Mouse (Mus musculus): ENCODE data around the gene Ahctf1. TPM values are rescaled to one million over a fixed set of nuclear protein-coding genes. Genes with fewer than 3 reads are reported as not detected.

Gene Ahctf1
- polyA plus RNA-seq, 1 experiment = 6.9 TPM

GRCm38 (mm10) chr1:179807468-179807867 lies 4.0 kb upstream of the Ahctf1 start:
- WGBS = 68% methylated on average over 4 of the region's 4 CpGs
- no peak overlapping the region for H3K4me3 ChIP-seq (replicated peaks; ENCODE audit: extremely low read depth, low read depth, low read length)
- TF ChIP-seq CTCF (IDR thresholded peaks at IDR 0.05; ENCODE audit: insufficient read depth, low read length) (no peak), POLR2A (IDR thresholded peaks at IDR 0.05; ENCODE audit: borderline replicate concordance, extremely low read depth, low read depth, low read length) (no peak)
- no peak for DNase-seq
- peaks cover 3% of the 10 kb centered on the region; the same call in 1 of the 2 replicates for H3K4me1 ChIP-seq (ENCODE audit: control insufficient read depth, insufficient read depth, low read length)

- DNase-seq = no peak
- no peak for TF ChIP-seq CTCF (IDR thresholded peaks at IDR 0.05; ENCODE audit: insufficient read depth, low read length)
- no peak for TF ChIP-seq POLR2A (IDR thresholded peaks at IDR 0.05; ENCODE audit: borderline replicate concordance, extremely low read depth, low read depth, low read length)
- H3K4me3 ChIP-seq (replicated peaks; ENCODE audit: extremely low read depth, low read depth, low read length) = no peak overlapping the region
- peaks cover 9% of the 10 kb centered on the region; the same call in 1 of the 2 replicates for H3K4me1 ChIP-seq (ENCODE audit: control insufficient read depth, insufficient read depth, low read length)
- WGBS = 89% methylated on average over 5 of the region's 5 CpGs
Measured at GRCm38 (mm10) chr1:179805751-179806150, 2.3 kb upstream of the Ahctf1 start.

- DNase-seq = no peak
- peak overlapping the region; percentile 65 for H3K4me3 ChIP-seq (replicated peaks; ENCODE audit: extremely low read depth, low read depth, low read length)
- peaks cover 9% of the 10 kb centered on the region; the same call in 1 of the 2 replicates for H3K4me1 ChIP-seq (ENCODE audit: control insufficient read depth, insufficient read depth, low read length)
- no peak for TF ChIP-seq CTCF (IDR thresholded peaks at IDR 0.05; ENCODE audit: insufficient read depth, low read length)
- no peak for TF ChIP-seq POLR2A (IDR thresholded peaks at IDR 0.05; ENCODE audit: borderline replicate concordance, extremely low read depth, low read depth, low read length)
- 36% methylated on average over 11 of the region's 11 CpGs for WGBS
Measured at GRCm38 (mm10) chr1:179804140-179804881, 831 bp upstream of the Ahctf1 start.

- Histone ChIP-seq H3K4me1 (ENCODE audit: control insufficient read depth, insufficient read depth, low read length) (peaks cover 9% of the 10 kb centered on the region; the same call in 1 of the 2 replicates), H3K4me3 (replicated peaks; ENCODE audit: extremely low read depth, low read depth, low read length) (peak within 1 kb of the TSS; percentile 65)
- no peak for TF ChIP-seq POLR2A (IDR thresholded peaks at IDR 0.05; ENCODE audit: borderline replicate concordance, extremely low read depth, low read depth, low read length)
- TF ChIP-seq CTCF (IDR thresholded peaks at IDR 0.05; ENCODE audit: insufficient read depth, low read length) = no peak
- peak; percentile 64 for DNase-seq
- 1% methylated on average over 86 of the region's 94 CpGs for WGBS
Measured at GRCm38 (mm10) chr1:179802610-179803512, 619 bp downstream of the Ahctf1 start, which contains the start of gene Gm10518. Gene Gm10518, plus strand, starts transcription at chr1:179803376.

- TF ChIP-seq POLR2A (IDR thresholded peaks at IDR 0.05; ENCODE audit: borderline replicate concordance, extremely low read depth, low read depth, low read length) (no peak), CTCF (IDR thresholded peaks at IDR 0.05; ENCODE audit: insufficient read depth, low read length) (no peak)
- Histone ChIP-seq H3K4me3 (replicated peaks; ENCODE audit: extremely low read depth, low read depth, low read length) (no peak overlapping the region), H3K4me1 (ENCODE audit: control insufficient read depth, insufficient read depth, low read length) (peaks cover 5% of the 10 kb centered on the region; the same call in 1 of the 2 replicates)
- no peak for DNase-seq
Measured at GRCm38 (mm10) chr1:179798794-179799193, 4.7 kb downstream of the Ahctf1 start.

- TF ChIP-seq CTCF (IDR thresholded peaks at IDR 0.05; ENCODE audit: insufficient read depth, low read length) (no peak), POLR2A (IDR thresholded peaks at IDR 0.05; ENCODE audit: borderline replicate concordance, extremely low read depth, low read depth, low read length) (no peak)
- WGBS = 76% methylated on average over 4 of the region's 4 CpGs
- no peak overlapping the region for H3K4me3 ChIP-seq (replicated peaks; ENCODE audit: extremely low read depth, low read depth, low read length)
- no peak for DNase-seq
- H3K4me1 ChIP-seq (ENCODE audit: control insufficient read depth, insufficient read depth, low read length) = no peaks in the 10 kb centered on the region
Measured at GRCm38 (mm10) chr1:179787281-179787680, 16.2 kb downstream of the Ahctf1 start.

- TF ChIP-seq CTCF (IDR thresholded peaks at IDR 0.05; ENCODE audit: insufficient read depth, low read length) (no peak), POLR2A (IDR thresholded peaks at IDR 0.05; ENCODE audit: borderline replicate concordance, extremely low read depth, low read depth, low read length) (no peak)
- Histone ChIP-seq H3K4me3 (replicated peaks; ENCODE audit: extremely low read depth, low read depth, low read length) (no peak overlapping the region), H3K4me1 (ENCODE audit: control insufficient read depth, insufficient read depth, low read length) (no peaks in the 10 kb centered on the region)
- no peak for DNase-seq
- 87% methylated on average over 5 of the region's 5 CpGs for WGBS
Measured at GRCm38 (mm10) chr1:179785502-179785901, 18.0 kb downstream of the Ahctf1 start.

GRCm38 (mm10) chr1:179784098-179784497 lies 19.4 kb downstream of the Ahctf1 start:
- no peak for DNase-seq
- 84% methylated on average over 4 of the region's 4 CpGs for WGBS
- no peaks in the 10 kb centered on the region for H3K4me1 ChIP-seq (ENCODE audit: control insufficient read depth, insufficient read depth, low read length)
- no peak overlapping the region for H3K4me3 ChIP-seq (replicated peaks; ENCODE audit: extremely low read depth, low read depth, low read length)
- no peak for TF ChIP-seq POLR2A (IDR thresholded peaks at IDR 0.05; ENCODE audit: borderline replicate concordance, extremely low read depth, low read depth, low read length)
- TF ChIP-seq CTCF (IDR thresholded peaks at IDR 0.05; ENCODE audit: insufficient read depth, low read length) = no peak

GRCm38 (mm10) chr1:179776831-179777230 lies 26.6 kb downstream of the Ahctf1 start:
- Histone ChIP-seq H3K4me3 (replicated peaks; ENCODE audit: extremely low read depth, low read depth, low read length) (no peak overlapping the region), H3K4me1 (ENCODE audit: control insufficient read depth, insufficient read depth, low read length) (no peaks in the 10 kb centered on the region)
- TF ChIP-seq CTCF (IDR thresholded peaks at IDR 0.05; ENCODE audit: insufficient read depth, low read length) (no peak), POLR2A (IDR thresholded peaks at IDR 0.05; ENCODE audit: borderline replicate concordance, extremely low read depth, low read depth, low read length) (no peak)
- DNase-seq = peak; percentile 19
- 71% methylated on average over 8 of the region's 8 CpGs for WGBS

Data from lung, adult 2 months (tissue).